Mouse (Mus musculus) lung, postnatal 0 days (tissue): ENCODE measurements around the gene Acin1. TPM values are rescaled to one million over a fixed set of nuclear protein-coding genes. Genes with fewer than 3 reads are reported as not detected.
A peak's percentile ranks its signal among the peaks of the same experiment; 100 is the strongest.

Experiments used
- ATAC-seq: fragments of 200-750 bp; cut with Nextera tagmentation; 2 replicates; pipeline ENCODE4 v1.8.0; 2017; ENCODE audit warnings: moderate library complexity
- DNase-seq: peaks from one replicate; pipeline ENCODE4 v3.0.0-alpha.2; 2016; ENCODE audit warnings: low spot score
- H3K27ac ChIP-seq: fragments of 300-500 bp; sonication (generic); 2 replicates; pipeline ENCODE4 v1.5.1; 2014; ENCODE audit warnings: antibody characterized with exemption, mild to moderate bottlenecking, low read length, mixed read lengths
- H3K27me3 ChIP-seq: fragments of 300-500 bp; sonication (generic); replicated peaks from 2 replicates; pipeline ENCODE4 v1.6.1; 2014; ENCODE audit warnings: low read length, mixed read lengths; ENCODE audit not compliant: insufficient read depth
- H3K36me3 ChIP-seq: fragments of 300-500 bp; sonication (generic); 2 replicates; pipeline ENCODE4 v1.6.1; 2014; ENCODE audit warnings: low read length, mixed read lengths; ENCODE audit not compliant: insufficient read depth
- H3K4me1 ChIP-seq: fragments of 300-500 bp; sonication (generic); 2 replicates; pipeline ENCODE4 v1.6.1; 2014; ENCODE audit warnings: antibody characterized with exemption, low read depth, low read length, mixed read lengths; ENCODE audit not compliant: insufficient read depth
- H3K4me2 ChIP-seq: fragments of 300-500 bp; sonication (generic); replicated peaks from 2 replicates; pipeline ENCODE4 v1.6.1; 2014; ENCODE audit warnings: low read depth, mild to moderate bottlenecking, low read length, moderate library complexity, mixed read lengths
- H3K4me3 ChIP-seq: fragments of 300-500 bp; sonication (generic); 2 replicates; pipeline ENCODE4 v1.5.1; 2014; ENCODE audit warnings: low read depth, low read length
- H3K9ac ChIP-seq: fragments of 300-500 bp; sonication (generic); replicated peaks from 2 replicates; pipeline ENCODE4 v1.6.1; 2014; ENCODE audit warnings: low read depth, mild to moderate bottlenecking
- H3K9me3 ChIP-seq: fragments of 300-500 bp; sonication (generic); 2 replicates; pipeline ENCODE4 v1.6.1; 2016; ENCODE audit warnings: low read length, mixed read lengths
- CTCF ChIP-seq: IDR thresholded peaks from 2 replicates; pipeline ENCODE4 v1.5.1; 2016; ENCODE audit warnings: antibody characterized with exemption, mild to moderate bottlenecking
- EP300 ChIP-seq: IDR thresholded peaks from 2 replicates; pipeline ENCODE4 v1.6.1; 2016; ENCODE audit warnings: antibody characterized with exemption, mild to moderate bottlenecking, control low read depth
- WGBS: fragments of 180-500 bp; shearing (Covaris S2); extraction: QIAGEN DNeasy Blood & Tissue Kit; methylation state at CpG from one replicate; pipeline ENCODE4 v1.1.7; 2014; 5-methylcytosine and 5-hydroxymethylcytosine counted together
- polyA plus RNA-seq: library from polyadenylated mRNA; unstranded; fragments of >200 nt; fragmentation: Nextera tagmentation; extraction: Ambion mirVana; gene quantifications from 2 replicates; pipeline ENCODE4 v1.2.1, GENCODE M21; 2015

The Acin1 gene
- polyA plus RNA-seq, 1 experiment from 2014 or later: 74.0 TPM

GRCm38 (mm10) chr14:54669381-54669780, 17.4 kb downstream of the Acin1 start:
- ATAC-seq (no peak; the same call in 1 of the 2 replicates), DNase-seq (peak; percentile 53)
- Histone ChIP-seq H3K9ac (no peak overlapping the region), H3K27me3 (no peaks in the 10 kb centered on the region), H3K27ac (no peak overlapping the region), H3K9me3 (no peaks in the 10 kb centered on the region), H3K4me1 (no peaks in the 10 kb centered on the region), H3K4me3 (no peak overlapping the region), H3K4me2 (no peak overlapping the region), H3K36me3 (peaks cover 26% of the 10 kb centered on the region; the same call in 1 of the 2 replicates)
- WGBS: 67% methylated on average over 4 of the region's 4 CpGs
- TF ChIP-seq EP300: no peak
- peak; percentile 77 for TF ChIP-seq CTCF

- TF ChIP-seq EP300 (no peak), CTCF (no peak)
- H3K4me2 ChIP-seq: no peak overlapping the region
- WGBS: 89% methylated on average over 10 of the region's 10 CpGs
- peaks cover 51% of the 10 kb centered on the region for H3K36me3 ChIP-seq
- no peaks in the 10 kb centered on the region for H3K4me1 ChIP-seq
- H3K9ac ChIP-seq: no peak overlapping the region
- ATAC-seq (no peak), DNase-seq (no peak)
- no peak overlapping the region for H3K4me3 ChIP-seq
- H3K27me3 ChIP-seq: no peaks in the 10 kb centered on the region
- no peaks in the 10 kb centered on the region for H3K9me3 ChIP-seq
- no peak overlapping the region for H3K27ac ChIP-seq
Observed at GRCm38 (mm10) chr14:54664477-54665222, 22.1 kb downstream of the Acin1 start.

DNA sequence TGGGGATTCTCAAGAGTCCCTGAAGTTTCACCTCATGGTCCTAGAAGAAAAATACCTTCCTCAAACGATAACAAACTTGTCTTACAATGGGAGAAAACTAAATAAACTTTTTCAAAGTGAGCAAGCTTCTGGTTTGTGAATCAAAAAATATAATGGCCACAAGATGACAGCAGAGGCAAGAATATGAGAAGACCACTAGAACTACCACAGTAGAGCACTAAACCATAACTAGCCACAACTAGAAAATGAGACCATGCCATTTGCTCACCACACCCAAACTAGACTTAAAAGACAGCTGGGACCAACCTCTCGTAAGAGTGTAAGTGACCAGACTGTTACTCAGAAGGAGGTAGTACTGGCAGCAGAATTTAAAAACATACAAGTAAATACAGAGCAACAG, 26.7 kb downstream of the Acin1 start:
- Histone ChIP-seq H3K36me3 (peaks cover 46% of the 10 kb centered on the region), H3K9ac (no peak overlapping the region), H3K4me1 (no peaks in the 10 kb centered on the region), H3K9me3 (no peaks in the 10 kb centered on the region), H3K27ac (no peak overlapping the region), H3K4me2 (no peak overlapping the region), H3K4me3 (no peak overlapping the region), H3K27me3 (no peaks in the 10 kb centered on the region)
- no peak for ATAC-seq
- DNase-seq: no peak
- 81% methylated on average over 2 of the region's 2 CpGs for WGBS
- TF ChIP-seq EP300: no peak
- no peak for TF ChIP-seq CTCF

DNA sequence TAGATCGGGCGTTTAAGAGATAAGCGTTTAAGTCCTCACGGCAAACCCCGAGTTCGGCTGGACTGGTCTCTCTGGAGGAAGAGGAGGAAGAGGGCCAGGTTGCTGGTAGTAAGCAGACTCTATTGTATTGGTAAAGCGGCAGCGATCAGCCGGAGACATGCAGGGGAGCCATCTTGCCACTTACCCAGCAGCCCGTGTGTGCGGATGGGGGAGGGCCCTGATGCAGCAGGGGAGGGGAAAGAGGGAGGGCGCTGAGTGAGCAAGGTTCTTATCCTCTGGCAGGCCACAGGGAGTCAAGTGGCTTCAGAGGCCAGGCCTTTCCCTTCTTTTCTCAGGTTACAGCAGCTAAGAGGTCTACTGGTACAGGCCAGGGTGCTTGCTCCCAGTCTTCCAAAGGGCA, 33.2 kb downstream of the Acin1 start:
- ATAC-seq (peak; percentile 92), DNase-seq (peak; percentile 96)
- peak overlapping the region; percentile 38; the same call in 1 of the 2 replicates for H3K27ac ChIP-seq
- H3K9me3 ChIP-seq: no peaks in the 10 kb centered on the region
- TF ChIP-seq EP300 (no peak), CTCF (no peak; the same call in 1 of the 2 replicates)
- no peaks in the 10 kb centered on the region for H3K27me3 ChIP-seq
- peak overlapping the region; percentile 63 for H3K4me2 ChIP-seq
- H3K36me3 ChIP-seq: peaks cover 32% of the 10 kb centered on the region
- H3K4me3 ChIP-seq: peak overlapping the region; percentile 56
- H3K4me1 ChIP-seq: peaks cover 9% of the 10 kb centered on the region; the same call in 1 of the 2 replicates
- 0% methylated on average over 12 of the region's 12 CpGs for WGBS
- peak overlapping the region; percentile 44 for H3K9ac ChIP-seq

DNA sequence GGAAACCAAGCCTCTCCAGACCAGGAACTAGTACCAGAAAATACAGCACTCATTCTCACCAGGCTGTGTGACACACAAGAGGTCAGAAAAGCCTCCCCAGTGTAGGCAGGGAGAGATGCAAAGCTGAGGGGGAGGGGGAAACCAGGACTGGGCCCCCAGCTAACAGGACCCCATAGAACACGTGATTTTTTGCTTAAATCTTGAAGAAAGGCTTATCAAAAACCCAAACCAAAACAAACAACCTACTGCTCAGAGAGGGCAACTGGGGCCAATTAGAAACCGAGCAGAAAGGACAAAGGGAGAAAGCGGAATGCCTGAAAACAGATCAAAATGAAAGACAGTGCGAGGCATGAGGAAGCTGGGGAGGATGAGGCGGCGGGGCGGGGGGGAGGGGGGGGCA, 33.9 kb downstream of the Acin1 start:
- Histone ChIP-seq H3K9ac (0 out of 2 replicates have a peak overlapping the region, but pooled peaks have one; percentile 44), H3K4me2 (peak overlapping the region; percentile 63), H3K4me1 (peaks cover 9% of the 10 kb centered on the region; the same call in 1 of the 2 replicates), H3K9me3 (no peaks in the 10 kb centered on the region), H3K27me3 (no peaks in the 10 kb centered on the region), H3K27ac (no peak overlapping the region; the same call in 1 of the 2 replicates), H3K4me3 (peak overlapping the region; percentile 56), H3K36me3 (peaks cover 31% of the 10 kb centered on the region)
- ATAC-seq: no peak
- TF ChIP-seq EP300: no peak
- 0% methylated on average over 5 of the region's 7 CpGs for WGBS
- no peak for DNase-seq

- no peak overlapping the region for H3K9ac ChIP-seq
- DNase-seq (no peak), ATAC-seq (no peak)
- H3K27ac ChIP-seq: no peak overlapping the region
- peaks cover 9% of the 10 kb centered on the region; the same call in 1 of the 2 replicates for H3K4me1 ChIP-seq
- no peaks in the 10 kb centered on the region for H3K9me3 ChIP-seq
- 73% methylated on average over 4 of the region's 4 CpGs for WGBS
- H3K36me3 ChIP-seq: peaks cover 27% of the 10 kb centered on the region; the same call in 1 of the 2 replicates
- H3K27me3 ChIP-seq: no peaks in the 10 kb centered on the region
- no peak overlapping the region for H3K4me3 ChIP-seq
- H3K4me2 ChIP-seq: no peak overlapping the region
- no peak for TF ChIP-seq CTCF
- no peak for TF ChIP-seq EP300
Observed at GRCm38 (mm10) chr14:54651556-54651955, 35.2 kb downstream of the Acin1 start.
